Mouse (Mus musculus): ENCODE measurements around the gene Ube3a. TPM values are rescaled to one million over a fixed set of nuclear protein-coding genes. Genes with fewer than 3 reads are reported as not detected.

Gene Ube3a
- total RNA-seq (2021), result 100 to 1,000 TPM in 1 of 2 experiments, 10 to 100 TPM in 1; 97.0 to 106 TPM
- long read RNA-seq, experiment 1, full-length matches to known transcripts, result 50 of 79 reads
- long read RNA-seq, experiment 1, partial matches to known transcripts, result 4 of 79 reads
- long read RNA-seq, experiment 1, other reads (novel, unspliced or antisense), result 25 of 79 reads
- long read RNA-seq, experiment 2, full-length matches to known transcripts, result 31 of 52 reads
- long read RNA-seq, experiment 2, partial matches to known transcripts, result 0 of 52 reads
- long read RNA-seq, experiment 2, other reads (novel, unspliced or antisense), result 21 of 52 reads

DNA sequence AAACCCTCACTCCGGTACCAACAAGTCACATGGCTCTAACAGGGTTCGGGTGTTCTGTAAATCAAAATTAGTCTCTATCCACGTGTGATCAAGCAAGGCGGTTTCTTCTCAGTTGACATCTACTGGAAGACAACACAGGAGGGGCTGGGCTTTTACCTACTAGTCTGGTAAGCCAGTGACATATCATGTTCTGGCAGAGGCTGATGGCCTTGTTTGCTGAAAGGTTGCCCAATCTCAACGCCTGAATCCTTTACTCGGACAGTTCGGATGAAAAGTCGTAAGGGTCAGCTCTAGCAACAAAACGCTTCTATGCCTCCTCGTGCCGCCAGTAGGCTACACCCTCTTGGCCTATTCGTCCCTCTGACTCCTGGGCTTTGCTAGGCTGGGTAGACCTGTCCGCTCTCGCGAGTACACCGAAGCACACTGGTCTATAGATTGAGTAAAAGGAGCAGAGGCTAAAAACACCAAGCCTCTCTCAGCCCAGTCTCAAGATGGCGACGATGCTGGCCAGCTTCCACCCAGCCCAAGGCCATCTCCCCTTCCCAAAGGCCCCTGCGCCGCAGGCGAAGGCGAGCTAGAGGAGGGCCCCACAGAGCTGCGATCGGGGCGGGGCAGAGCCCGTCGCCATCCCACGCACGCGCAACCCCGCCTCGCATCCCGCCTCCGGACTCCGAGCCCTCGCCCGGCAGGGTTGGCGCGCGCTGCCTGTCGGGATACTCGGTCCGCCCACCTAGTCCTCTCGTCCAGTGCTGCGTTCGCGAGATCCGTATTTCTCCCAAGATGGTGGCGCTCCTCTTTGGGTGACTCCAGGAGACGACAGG lies at the start of gene Ube3a:
Gene Ube3a, plus strand, starts transcription at position 706 of the 821 bp plus-strand sequence.
- DNase-seq, result peak; percentile 97

DNA sequence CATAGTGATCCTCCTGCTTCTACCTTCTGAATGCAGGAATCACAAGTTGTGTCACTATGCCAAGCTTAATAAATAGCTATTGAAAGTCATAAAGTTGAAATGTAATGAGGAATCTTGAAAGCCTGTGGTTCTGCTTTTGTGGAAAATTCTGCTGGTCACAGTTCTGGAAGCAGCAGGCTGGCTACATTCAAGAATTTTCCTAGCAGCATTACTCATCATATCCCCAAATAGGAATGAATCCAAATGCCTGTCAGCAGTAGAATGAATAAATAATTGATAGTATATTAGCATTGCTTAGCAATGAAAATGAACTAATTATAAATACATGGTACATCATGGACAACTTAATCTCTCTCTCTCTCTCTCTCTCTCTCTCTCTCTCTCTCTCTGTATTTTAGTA lies 35.7 kb upstream of the Ube3a start:
- no peak for DNase-seq

DNA sequence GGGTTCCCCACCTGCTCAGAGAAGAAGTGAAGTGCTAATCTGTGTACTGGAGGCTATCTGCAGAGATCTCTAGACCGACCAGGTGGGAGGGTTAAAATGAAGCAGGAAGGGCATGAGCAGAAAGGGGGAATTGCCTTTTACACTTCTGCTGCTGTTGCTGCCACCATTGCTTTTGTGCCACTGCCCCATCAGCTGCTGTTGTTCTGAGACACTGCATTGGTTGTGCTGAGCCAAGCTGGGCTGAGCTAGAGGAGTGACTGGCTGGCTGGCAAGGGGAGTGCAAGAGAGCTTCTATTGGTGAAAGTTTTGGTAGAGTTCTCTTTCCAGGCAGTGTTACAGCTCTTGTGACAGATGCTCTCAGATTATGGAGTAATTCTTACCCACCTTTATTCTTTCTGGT lies 13.6 kb upstream of the Ube3a start:
- DNase-seq, result no peak

GRCm38 (mm10) chr7:59221244-59221643 lies 7.3 kb upstream of the Ube3a start:
- no peak for DNase-seq

GRCm38 (mm10) chr7:59228866-59229182 lies 274 bp downstream of the Ube3a start:
- no peak for DNase-seq

- DNase-seq, result peak; percentile 62
These were observed 797 bp downstream of the Ube3a start for GRCm38 (mm10) chr7:59229183-59229911.

GRCm38 (mm10) chr7:59230304-59230703 lies 1.8 kb downstream of the Ube3a start:
- no peak for DNase-seq

GRCm38 (mm10) chr7:59230768-59231167 lies 2.2 kb downstream of the Ube3a start:
- no peak for DNase-seq

GRCm38 (mm10) chr7:59231960-59232359 lies 3.4 kb downstream of the Ube3a start:
- no peak for DNase-seq

DNA sequence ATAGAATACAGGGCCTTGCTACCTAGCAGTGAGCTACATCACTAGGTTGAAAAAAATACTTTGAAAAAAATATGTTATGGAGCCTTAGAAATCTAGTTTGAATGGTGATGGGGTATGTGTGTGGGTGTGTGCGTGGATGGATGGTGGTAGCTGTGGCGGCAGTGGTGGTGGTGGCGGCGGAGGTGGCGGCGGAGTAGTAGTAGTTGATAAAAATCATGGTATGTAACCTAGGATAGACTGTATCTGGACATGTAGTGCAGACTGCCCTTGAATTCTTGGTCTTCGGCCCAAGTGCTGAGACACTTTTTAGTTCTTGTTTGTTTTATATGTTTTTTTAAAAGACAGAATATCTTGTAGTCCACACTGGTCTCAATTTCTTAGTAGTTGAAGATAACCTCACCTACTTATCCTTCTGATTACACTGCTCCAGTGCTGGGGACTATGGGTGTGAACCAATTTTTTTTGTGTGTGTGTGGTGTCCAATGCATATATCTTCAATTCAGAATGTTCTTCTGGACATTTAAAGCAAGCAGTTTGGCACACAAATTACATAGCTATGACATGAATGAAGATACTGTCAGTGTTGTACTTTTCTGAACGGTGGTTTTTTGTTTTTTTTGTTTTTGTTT lies 6.3 kb downstream of the Ube3a start:
- no peak for DNase-seq

DNA sequence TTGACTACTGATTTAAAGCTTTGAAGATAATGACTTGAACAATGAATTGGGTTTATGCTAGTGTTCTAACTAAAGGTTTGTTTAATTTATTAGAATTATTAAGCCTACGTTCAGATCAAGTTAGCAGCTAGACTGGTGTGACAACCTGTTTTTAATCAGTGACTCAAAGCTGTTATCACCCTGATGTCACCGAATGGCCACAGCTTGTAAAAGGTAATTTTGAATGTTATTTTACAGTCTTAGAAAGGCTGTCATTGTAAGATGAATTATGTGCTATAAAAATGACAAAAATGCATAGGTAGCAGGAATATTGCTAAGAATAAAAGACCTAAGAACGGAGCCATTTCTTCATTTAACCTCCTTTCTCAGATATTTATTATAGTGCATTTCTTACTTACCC lies 14.7 kb downstream of the Ube3a start:
- no peak for DNase-seq

DNA sequence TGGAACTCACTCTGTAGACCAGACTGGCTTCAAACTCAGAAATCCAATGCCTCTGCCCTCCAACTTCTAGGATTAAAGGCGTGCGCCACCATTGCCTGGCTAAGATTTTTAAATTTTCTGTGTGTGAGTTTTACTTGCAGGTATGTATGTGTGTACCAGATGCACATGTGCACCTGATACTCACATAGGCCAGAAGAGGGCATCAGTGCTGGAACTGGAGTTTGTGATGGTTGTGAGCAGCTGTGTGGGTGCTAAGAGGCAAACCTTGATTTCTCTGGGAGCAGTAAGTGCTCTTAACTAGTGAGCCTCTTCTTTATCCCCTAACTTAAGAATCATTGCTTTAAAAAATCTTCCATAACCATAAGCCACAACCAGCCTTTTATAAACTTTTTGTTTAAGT lies 17.0 kb downstream of the Ube3a start:
- DNase-seq, result no peak

DNA sequence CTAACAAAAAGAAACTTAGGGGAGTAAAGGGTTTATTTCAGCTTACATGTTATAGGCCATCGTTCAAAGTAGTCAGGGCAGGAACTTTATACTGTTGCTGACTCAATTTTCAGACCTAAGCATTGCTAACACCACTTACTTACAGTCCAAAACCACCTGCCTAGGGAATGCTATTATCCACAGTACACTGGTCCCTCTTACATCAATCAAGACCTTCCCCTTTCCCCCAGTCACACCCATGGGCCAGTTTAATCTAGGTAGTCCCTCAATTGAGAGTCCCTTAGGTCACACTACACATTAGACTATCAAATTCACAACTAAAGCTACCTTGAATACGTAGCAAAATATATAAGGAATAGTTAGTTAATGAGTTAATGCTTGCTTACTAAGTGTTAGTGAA lies 24.8 kb downstream of the Ube3a start:
- DNase-seq, result no peak

GRCm38 (mm10) chr7:59265538-59265937 lies 37.0 kb downstream of the Ube3a start:
- no peak for DNase-seq

- no peak for DNase-seq
These were observed 43.2 kb downstream of the Ube3a start for GRCm38 (mm10) chr7:59271775-59272174.

DNA sequence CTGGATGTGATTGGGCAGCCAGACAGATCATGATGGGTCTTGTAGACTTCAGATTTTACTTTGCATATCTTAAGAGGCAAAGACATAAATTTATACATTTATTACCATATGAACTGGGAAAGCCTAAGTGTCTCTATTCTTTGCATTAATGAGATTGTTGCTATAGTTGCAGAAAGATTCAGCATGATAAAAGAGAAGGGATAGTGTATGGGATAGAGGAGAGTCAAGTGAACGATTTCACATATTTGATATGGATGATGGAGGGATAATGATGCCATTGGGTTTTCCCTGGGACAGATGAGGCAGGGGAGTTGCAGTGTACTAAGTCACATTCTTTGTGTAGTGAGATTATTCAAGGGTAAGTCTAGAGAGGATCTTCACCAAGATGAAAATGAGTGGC lies 84.0 kb downstream of the Ube3a start:
- DNase-seq, result no peak

DNA sequence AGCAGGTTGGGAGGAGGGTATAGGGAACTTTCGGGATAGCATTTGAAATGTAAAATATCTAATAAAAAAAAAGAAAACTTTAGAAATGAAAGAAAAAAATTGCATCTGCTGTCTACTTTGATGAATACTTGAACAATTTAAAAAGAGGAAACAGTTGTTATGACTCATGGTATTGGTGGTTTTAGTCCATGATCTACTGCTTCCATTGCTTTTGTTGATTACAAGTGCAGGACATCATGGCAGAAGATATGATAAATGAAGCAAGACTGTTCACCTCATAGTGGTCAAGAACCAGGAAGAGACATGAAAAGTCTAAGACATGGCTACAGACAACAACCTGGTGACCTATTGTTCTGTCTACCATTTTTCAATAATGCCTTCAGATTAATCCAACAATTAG lies 94.2 kb downstream of the Ube3a start:
- no peak for DNase-seq

All from gastrocnemius, postnatal 10 days (tissue).